Mouse (Mus musculus) urinary bladder, adult 18-20 months (tissue): ENCODE measurements at regions not wholly inside any gene's neighbourhood (a gene's known extent, or its start where the extent isn't known, plus 50 kb on each side); places are given as distances from the start of the nearest gene placed in this dataset.

ENCODE experiments used
- DNase-seq, 2 experiments: peaks; one replicate each; pipeline ENCODE4 v3.0.0; 2022; ENCODE audit warnings: low spot score in 2 of 2, mixed read lengths in 2 of 2

DNA sequence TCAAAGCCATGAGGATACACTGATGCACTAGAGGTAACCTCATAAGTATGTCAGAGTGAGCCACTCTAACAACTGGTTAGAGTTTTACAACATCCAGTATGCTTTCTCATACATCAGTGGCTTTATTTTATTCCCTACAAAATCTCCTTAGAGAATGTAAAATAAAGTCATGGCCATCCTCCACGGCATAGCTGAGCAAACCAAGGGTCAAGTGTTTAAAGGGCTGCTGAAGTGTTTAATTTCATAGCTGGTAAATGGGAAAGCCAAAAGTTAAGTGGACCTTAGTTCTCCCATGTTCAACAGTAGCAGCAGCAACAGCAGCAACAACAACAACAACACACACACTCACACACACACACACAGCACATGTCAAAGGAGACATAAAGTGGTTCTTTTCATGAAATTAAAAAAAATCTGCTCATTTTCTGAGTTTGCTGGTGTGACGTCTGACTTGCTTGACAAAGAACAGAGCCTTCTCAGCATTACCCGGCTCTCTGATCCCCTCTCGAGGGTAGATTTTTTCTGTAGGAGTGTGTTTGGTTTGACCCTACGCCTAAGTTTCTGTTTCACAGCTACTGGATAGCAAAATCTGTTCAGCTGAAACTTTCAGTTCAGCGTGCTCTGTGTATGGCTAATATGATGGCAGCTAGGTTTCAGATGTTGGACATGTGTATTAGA is 693.3 kb downstream of the Ttll7 start:
- DNase-seq: no peak

DNA sequence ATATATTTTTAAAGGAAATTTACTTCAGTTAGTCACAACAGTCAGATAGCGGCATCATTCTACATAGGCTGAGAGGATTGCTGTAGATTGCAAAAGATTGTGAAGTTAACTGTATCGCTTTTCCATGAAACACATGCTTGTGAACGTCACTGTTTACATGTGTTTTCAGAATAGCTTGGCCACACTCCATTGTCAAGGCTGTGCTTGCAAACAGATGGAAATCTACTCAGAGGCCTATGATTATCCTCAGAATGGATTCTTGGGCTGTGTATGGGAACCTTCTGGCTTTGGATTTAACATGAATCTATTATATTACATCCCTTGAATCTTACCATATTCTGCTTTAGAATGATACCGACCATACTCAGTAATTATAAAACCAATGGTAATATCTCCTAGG is 690.1 kb downstream of the Ttll7 start:
- no peak for DNase-seq

- DNase-seq: no peak
These were observed 685.4 kb downstream of the Ttll7 start for GRCm38 (mm10) chr3:147537584-147537983.

- no peak for DNase-seq
These were observed 680.0 kb downstream of the Ttll7 start for GRCm38 (mm10) chr3:147532196-147532595.

DNA sequence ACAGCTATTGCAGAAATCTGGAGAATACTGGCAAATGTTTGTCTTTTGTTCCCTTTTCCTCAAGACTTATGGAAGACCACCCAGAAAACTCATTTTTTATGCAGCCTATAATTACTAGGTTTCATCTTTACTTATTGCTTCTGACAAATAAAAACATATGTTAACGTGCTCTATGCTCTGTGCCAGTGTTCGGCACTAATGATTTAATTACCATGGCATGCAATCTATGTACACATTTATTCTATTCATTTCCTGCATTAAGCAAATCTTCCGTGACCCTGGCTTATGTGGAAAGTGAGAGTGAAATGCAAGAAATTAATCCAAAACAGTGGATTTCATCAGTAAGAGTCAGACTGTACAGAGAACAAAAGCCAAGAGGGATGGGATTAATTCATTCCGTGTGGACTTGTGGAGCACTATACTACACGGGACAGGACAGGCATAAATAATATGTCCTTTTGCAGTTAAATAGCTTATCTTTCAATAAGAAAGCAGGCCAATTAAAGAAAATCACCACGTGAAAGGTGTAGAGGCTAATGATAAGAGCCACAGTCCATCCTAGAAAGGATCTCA is 679.5 kb downstream of the Ttll7 start:
- DNase-seq: no peak
